Mouse (Mus musculus): ENCODE measurements at regions not wholly inside any gene's neighbourhood (a gene's known extent, or its start where the extent isn't known, plus 50 kb on each side); places are given as distances from the start of the nearest gene placed in this dataset.

DNA sequence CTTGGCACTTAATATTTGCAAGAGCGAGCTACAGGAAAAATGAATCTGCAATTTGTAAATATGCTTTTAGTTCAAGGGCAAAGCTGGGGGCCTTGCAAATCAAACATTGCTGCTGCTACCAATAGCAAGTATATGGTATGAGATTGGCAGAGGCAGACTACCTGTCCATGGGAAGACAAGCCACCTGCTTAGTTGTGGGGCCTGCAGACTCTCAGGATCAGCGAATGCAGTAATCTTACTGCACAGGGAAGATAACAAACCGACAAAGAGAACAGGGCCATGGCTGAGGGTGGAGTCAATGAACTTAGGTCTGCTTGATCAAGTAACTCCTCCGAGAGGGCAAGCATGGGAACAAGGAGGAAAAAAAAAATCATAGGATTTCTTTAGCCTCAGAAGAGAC is 257.2 kb upstream of the Ppargc1a start:
- no peak for DNase-seq (ENCODE audit: low spot score)
- H3K4me3 ChIP-seq (replicated peaks; ENCODE audit: low read length), result no peak overlapping the region
- WGBS, result 88% methylated on average over 4 of the region's 4 CpGs
- no peak overlapping the region for H3K27ac ChIP-seq (replicated peaks; ENCODE audit: low read depth, low read length)
- no peaks in the 10 kb centered on the region for H3K4me1 ChIP-seq (ENCODE audit: control insufficient read depth, insufficient read depth, low read length)
- H3K9ac ChIP-seq (ENCODE audit: low read depth, low read length, severe bottlenecking), result no peak overlapping the region
- H3K27me3 ChIP-seq (ENCODE audit: control insufficient read depth, insufficient read depth, low read length), result no peaks in the 10 kb centered on the region
- H3K4me2 ChIP-seq (replicated peaks; ENCODE audit: low read depth, low read length, severe bottlenecking), result no peak overlapping the region
- TF ChIP-seq POLR2A (IDR thresholded peaks at IDR 0.05; ENCODE audit: borderline replicate concordance, extremely low read depth, insufficient read depth, insufficient read length), result no peak
- H3K36me3 ChIP-seq (ENCODE audit: control insufficient read depth, insufficient read depth, low read length), result no peaks in the 10 kb centered on the region
- H3K9me3 ChIP-seq (ENCODE audit: control insufficient read depth, low read length), result no peaks in the 10 kb centered on the region
- ATAC-seq (ENCODE audit: low FRiP score, low read depth), result no peak

DNA sequence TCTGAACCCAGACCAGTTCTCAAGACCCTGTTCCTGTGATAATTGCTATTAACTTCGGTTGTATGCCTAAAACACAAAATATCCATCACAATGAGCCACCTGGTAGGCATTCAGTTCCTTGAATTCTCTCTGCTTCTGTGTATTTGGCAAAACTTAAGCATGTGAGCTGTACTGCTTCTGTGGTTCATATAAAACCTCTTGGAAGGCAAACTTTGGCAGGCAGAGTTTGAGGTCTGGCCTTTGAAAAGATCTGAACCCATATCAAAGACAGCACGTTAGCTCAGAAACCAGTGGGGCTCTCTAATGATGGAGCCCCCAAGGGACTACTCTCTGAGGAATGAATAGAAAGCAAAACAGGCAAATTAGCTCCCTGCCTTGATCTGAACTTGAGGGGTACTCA is 256.1 kb upstream of the Ppargc1a start:
- no peak overlapping the region for H3K4me3 ChIP-seq (replicated peaks; ENCODE audit: low read length)
- H3K9me3 ChIP-seq (ENCODE audit: control insufficient read depth, low read length), result no peaks in the 10 kb centered on the region
- ATAC-seq (ENCODE audit: low FRiP score, low read depth) (no peak), DNase-seq (ENCODE audit: low spot score) (no peak)
- H3K36me3 ChIP-seq (ENCODE audit: control insufficient read depth, insufficient read depth, low read length), result no peaks in the 10 kb centered on the region
- H3K9ac ChIP-seq (ENCODE audit: low read depth, low read length, severe bottlenecking), result no peak overlapping the region
- no peak overlapping the region for H3K27ac ChIP-seq (replicated peaks; ENCODE audit: low read depth, low read length)
- H3K27me3 ChIP-seq (ENCODE audit: control insufficient read depth, insufficient read depth, low read length), result no peaks in the 10 kb centered on the region
- 45% methylated on average over 2 of the region's 2 CpGs for WGBS
- H3K4me1 ChIP-seq (ENCODE audit: control insufficient read depth, insufficient read depth, low read length), result no peaks in the 10 kb centered on the region
- no peak overlapping the region for H3K4me2 ChIP-seq (replicated peaks; ENCODE audit: low read depth, low read length, severe bottlenecking)
- no peak for TF ChIP-seq POLR2A (IDR thresholded peaks at IDR 0.05; ENCODE audit: borderline replicate concordance, extremely low read depth, insufficient read depth, insufficient read length)

DNA sequence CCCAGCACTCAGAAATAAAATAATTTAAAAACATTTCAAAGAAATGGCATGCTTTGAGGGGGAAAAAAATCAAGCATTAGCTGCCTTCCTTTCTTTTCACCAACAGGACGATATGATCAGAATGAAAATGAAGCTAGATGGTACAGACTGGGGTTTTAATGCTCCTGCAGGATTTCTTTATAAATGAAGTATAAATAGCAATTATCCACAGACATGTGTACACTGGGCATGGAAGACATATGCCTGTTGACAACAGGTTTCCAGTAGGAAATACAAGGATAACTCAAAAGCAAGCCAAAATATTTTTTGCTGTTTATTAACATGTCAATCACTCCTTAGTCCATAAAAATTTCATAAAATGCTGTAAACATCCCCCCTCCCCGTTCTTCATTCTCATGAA is 248.7 kb upstream of the Ppargc1a start:
- H3K4me2 ChIP-seq (replicated peaks; ENCODE audit: low read depth, low read length, severe bottlenecking), result no peak overlapping the region
- no peaks in the 10 kb centered on the region for H3K9me3 ChIP-seq (ENCODE audit: control insufficient read depth, low read length)
- H3K9ac ChIP-seq (ENCODE audit: low read depth, low read length, severe bottlenecking), result no peak overlapping the region
- H3K36me3 ChIP-seq (ENCODE audit: control insufficient read depth, insufficient read depth, low read length), result no peaks in the 10 kb centered on the region
- no peak overlapping the region for H3K4me3 ChIP-seq (replicated peaks; ENCODE audit: low read length)
- no peak overlapping the region for H3K27ac ChIP-seq (replicated peaks; ENCODE audit: low read depth, low read length)
- no peak for ATAC-seq (ENCODE audit: low FRiP score, low read depth)
- H3K4me1 ChIP-seq (ENCODE audit: control insufficient read depth, insufficient read depth, low read length), result no peaks in the 10 kb centered on the region
- TF ChIP-seq POLR2A (IDR thresholded peaks at IDR 0.05; ENCODE audit: borderline replicate concordance, extremely low read depth, insufficient read depth, insufficient read length), result no peak
- DNase-seq (ENCODE audit: low spot score), result no peak
- H3K27me3 ChIP-seq (ENCODE audit: control insufficient read depth, insufficient read depth, low read length), result no peaks in the 10 kb centered on the region
- 81% methylated on average over 2 of the region's 2 CpGs for WGBS

DNA sequence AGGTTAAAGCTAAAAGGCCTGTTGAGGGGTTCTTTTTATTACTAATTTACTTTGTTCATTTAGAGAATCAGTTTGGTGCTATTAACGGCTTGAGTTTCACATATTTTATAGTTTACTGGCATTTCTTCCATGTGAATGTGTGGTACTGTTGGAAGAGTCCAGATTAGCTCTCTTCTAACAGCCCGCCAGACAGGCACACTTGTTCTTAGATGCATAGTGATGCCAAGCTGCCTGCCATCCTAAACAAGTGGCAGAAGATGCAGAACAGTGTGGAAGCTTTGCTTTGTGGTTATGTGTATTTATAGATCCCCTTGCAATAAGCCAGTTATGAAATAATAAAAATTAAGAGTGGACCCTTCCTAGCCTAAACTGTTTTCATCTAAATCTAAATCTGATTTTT is 244.2 kb upstream of the Ppargc1a start:
- DNase-seq (ENCODE audit: low spot score) (no peak), ATAC-seq (ENCODE audit: low FRiP score, low read depth) (no peak)
- H3K4me1 ChIP-seq (ENCODE audit: control insufficient read depth, insufficient read depth, low read length), result no peaks in the 10 kb centered on the region
- H3K27ac ChIP-seq (replicated peaks; ENCODE audit: low read depth, low read length), result no peak overlapping the region
- no peaks in the 10 kb centered on the region for H3K9me3 ChIP-seq (ENCODE audit: control insufficient read depth, low read length)
- no peak for TF ChIP-seq POLR2A (IDR thresholded peaks at IDR 0.05; ENCODE audit: borderline replicate concordance, extremely low read depth, insufficient read depth, insufficient read length)
- H3K9ac ChIP-seq (ENCODE audit: low read depth, low read length, severe bottlenecking), result no peak overlapping the region
- H3K4me3 ChIP-seq (replicated peaks; ENCODE audit: low read length), result no peak overlapping the region
- WGBS, result 71% methylated on average over 2 of the region's 2 CpGs
- no peak overlapping the region for H3K4me2 ChIP-seq (replicated peaks; ENCODE audit: low read depth, low read length, severe bottlenecking)
- H3K36me3 ChIP-seq (ENCODE audit: control insufficient read depth, insufficient read depth, low read length), result no peaks in the 10 kb centered on the region
- H3K27me3 ChIP-seq (ENCODE audit: control insufficient read depth, insufficient read depth, low read length), result no peaks in the 10 kb centered on the region

- Histone ChIP-seq H3K4me3 (replicated peaks; ENCODE audit: low read length) (no peak overlapping the region), H3K9ac (ENCODE audit: low read depth, low read length, severe bottlenecking) (no peak overlapping the region), H3K4me1 (ENCODE audit: control insufficient read depth, insufficient read depth, low read length) (no peaks in the 10 kb centered on the region), H3K4me2 (replicated peaks; ENCODE audit: low read depth, low read length, severe bottlenecking) (no peak overlapping the region), H3K27me3 (ENCODE audit: control insufficient read depth, insufficient read depth, low read length) (no peaks in the 10 kb centered on the region), H3K9me3 (ENCODE audit: control insufficient read depth, low read length) (no peaks in the 10 kb centered on the region), H3K36me3 (ENCODE audit: control insufficient read depth, insufficient read depth, low read length) (no peaks in the 10 kb centered on the region), H3K27ac (replicated peaks; ENCODE audit: low read depth, low read length) (no peak overlapping the region)
- DNase-seq (ENCODE audit: low spot score) (no peak), ATAC-seq (ENCODE audit: low FRiP score, low read depth) (no peak)
- no peak for TF ChIP-seq POLR2A (IDR thresholded peaks at IDR 0.05; ENCODE audit: borderline replicate concordance, extremely low read depth, insufficient read depth, insufficient read length)
- WGBS, result 86% methylated on average over 8 of the region's 8 CpGs
Observed at GRCm38 (mm10) chr5:51801486-51801885, 234.0 kb upstream of the Ppargc1a start.

DNA sequence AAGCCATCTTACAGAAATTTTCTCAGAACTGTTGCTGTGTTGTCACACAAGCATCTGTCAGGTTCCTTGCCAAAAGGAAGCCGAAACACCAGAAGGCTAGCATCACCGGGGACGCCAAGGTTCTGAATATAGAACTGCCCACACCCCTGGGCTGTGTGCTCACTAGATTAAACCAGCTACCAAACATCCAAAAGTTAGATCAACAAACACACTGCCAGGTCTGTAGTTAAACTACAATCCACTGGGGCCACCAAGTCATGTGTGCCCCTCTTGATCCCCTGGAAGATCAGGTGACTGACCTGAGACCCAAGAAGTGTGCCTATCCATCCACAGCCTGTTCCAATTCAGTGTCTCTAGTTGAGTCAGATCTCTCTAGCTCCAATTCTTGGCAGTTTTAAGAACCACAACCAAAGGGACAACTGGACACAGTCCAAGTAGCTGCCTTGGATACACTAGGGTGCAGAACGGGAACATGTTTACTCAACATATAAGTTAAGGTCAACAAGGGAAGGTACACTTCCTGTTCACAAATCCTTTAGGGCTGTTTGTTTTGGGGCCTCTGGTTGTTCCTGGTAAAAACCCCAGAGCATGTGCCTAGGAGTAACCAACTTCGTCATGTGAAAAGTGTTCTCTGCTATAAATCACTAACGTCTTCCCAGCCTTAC is 232.0 kb upstream of the Ppargc1a start:
- Histone ChIP-seq H3K36me3 (ENCODE audit: control insufficient read depth, insufficient read depth, low read length) (no peaks in the 10 kb centered on the region), H3K4me2 (replicated peaks; ENCODE audit: low read depth, low read length, severe bottlenecking) (no peak overlapping the region), H3K4me3 (replicated peaks; ENCODE audit: low read length) (no peak overlapping the region), H3K27me3 (ENCODE audit: control insufficient read depth, insufficient read depth, low read length) (no peaks in the 10 kb centered on the region), H3K27ac (replicated peaks; ENCODE audit: low read depth, low read length) (no peak overlapping the region), H3K9ac (ENCODE audit: low read depth, low read length, severe bottlenecking) (no peak overlapping the region), H3K9me3 (ENCODE audit: control insufficient read depth, low read length) (no peaks in the 10 kb centered on the region), H3K4me1 (ENCODE audit: control insufficient read depth, insufficient read depth, low read length) (no peaks in the 10 kb centered on the region)
- ATAC-seq (ENCODE audit: low FRiP score, low read depth), result no peak
- no peak for TF ChIP-seq POLR2A (IDR thresholded peaks at IDR 0.05; ENCODE audit: borderline replicate concordance, extremely low read depth, insufficient read depth, insufficient read length)
- WGBS, result 67% methylated on average over 6 of the region's 6 CpGs
- no peak for DNase-seq (ENCODE audit: low spot score)

Measured in limb, embryonic 14.5 days (tissue).